14 mouse cellular contexts compared by ENCODE assay signal in the genomic region with DNA sequence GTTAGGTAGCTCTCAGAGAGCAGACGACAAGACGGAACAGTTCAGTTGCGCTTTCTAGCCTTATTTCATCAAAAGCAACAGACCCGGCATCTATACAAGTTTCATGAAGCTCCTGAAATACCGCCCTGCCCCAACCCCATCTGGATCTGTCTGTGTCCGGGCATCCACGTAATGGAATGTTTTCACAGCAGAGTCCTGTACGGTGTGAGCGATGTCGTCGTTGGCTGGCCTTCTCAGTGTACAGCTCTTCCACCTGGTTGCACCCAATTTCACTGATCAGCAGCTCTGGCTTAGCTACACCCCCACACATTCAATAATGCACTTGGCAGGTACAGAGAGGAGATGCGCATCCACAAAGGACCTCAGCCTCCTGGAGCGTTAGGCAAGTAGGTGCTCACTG.
"Had no signal": no experiment of that assay in that cellular context is flagged by ENCODE, and none has a peak within 500 bp of the region (broad histone marks: within the 10 kb centered on the region; RNA-seq: fewer than 3 reads in every experiment).

No protein-coding gene starts in this region.

- DNase-seq: kidney, adult 18-20 months; kidney, postnatal 25 days; layer of hippocampus, adult 9-11 months; liver, embryonic 13.5 days; lung, adult 2 months; lung, postnatal 14 days; lung, postnatal 4 days; midbrain, embryonic 14.5 days; right cerebral cortex, adult 18-20 months; right cerebral cortex, postnatal 14 days; right cerebral cortex, postnatal 4 days; thymus, adult 2 months; thymus, postnatal 14 days; thymus, postnatal 4 days had no signal
